Mouse (Mus musculus): ENCODE measurements around the gene Polr2h. TPM values are rescaled to one million over a fixed set of nuclear protein-coding genes. Genes with fewer than 3 reads are reported as not detected.
A peak's percentile ranks its signal among the peaks of the same experiment; 100 is the strongest.

Gene Polr2h
- polyA plus RNA-seq, 1 experiment: 10.1 TPM

- Histone ChIP-seq H3K27ac (ENCODE audit: insufficient read depth, low read depth, low read length) (no peak overlapping the region), H3K4me1 (ENCODE audit: control insufficient read depth, insufficient read depth, low read length) (no peaks in the 10 kb centered on the region), H3K4me3 (ENCODE audit: insufficient read depth, low read length) (no peak overlapping the region)
- TF ChIP-seq POLR2A (IDR thresholded peaks at IDR 0.05; ENCODE audit: borderline replicate concordance, low read depth, low read length) (no peak), CTCF (IDR thresholded peaks at IDR 0.05; ENCODE audit: low read depth, low read length) (no peak)
These were observed 14.2 kb downstream of the Polr2h start for GRCm38 (mm10) chr16:20731688-20732087.

GRCm38 (mm10) chr16:20732251-20732924 is 14.9 kb downstream of the Polr2h start:
- no peak overlapping the region for H3K27ac ChIP-seq (ENCODE audit: insufficient read depth, low read depth, low read length)
- no peaks in the 10 kb centered on the region for H3K4me1 ChIP-seq (ENCODE audit: control insufficient read depth, insufficient read depth, low read length)
- no peak overlapping the region for H3K4me3 ChIP-seq (ENCODE audit: insufficient read depth, low read length)
- no peak for TF ChIP-seq CTCF (IDR thresholded peaks at IDR 0.05; ENCODE audit: low read depth, low read length)
- TF ChIP-seq POLR2A (IDR thresholded peaks at IDR 0.05; ENCODE audit: borderline replicate concordance, low read depth, low read length): no peak

DNA sequence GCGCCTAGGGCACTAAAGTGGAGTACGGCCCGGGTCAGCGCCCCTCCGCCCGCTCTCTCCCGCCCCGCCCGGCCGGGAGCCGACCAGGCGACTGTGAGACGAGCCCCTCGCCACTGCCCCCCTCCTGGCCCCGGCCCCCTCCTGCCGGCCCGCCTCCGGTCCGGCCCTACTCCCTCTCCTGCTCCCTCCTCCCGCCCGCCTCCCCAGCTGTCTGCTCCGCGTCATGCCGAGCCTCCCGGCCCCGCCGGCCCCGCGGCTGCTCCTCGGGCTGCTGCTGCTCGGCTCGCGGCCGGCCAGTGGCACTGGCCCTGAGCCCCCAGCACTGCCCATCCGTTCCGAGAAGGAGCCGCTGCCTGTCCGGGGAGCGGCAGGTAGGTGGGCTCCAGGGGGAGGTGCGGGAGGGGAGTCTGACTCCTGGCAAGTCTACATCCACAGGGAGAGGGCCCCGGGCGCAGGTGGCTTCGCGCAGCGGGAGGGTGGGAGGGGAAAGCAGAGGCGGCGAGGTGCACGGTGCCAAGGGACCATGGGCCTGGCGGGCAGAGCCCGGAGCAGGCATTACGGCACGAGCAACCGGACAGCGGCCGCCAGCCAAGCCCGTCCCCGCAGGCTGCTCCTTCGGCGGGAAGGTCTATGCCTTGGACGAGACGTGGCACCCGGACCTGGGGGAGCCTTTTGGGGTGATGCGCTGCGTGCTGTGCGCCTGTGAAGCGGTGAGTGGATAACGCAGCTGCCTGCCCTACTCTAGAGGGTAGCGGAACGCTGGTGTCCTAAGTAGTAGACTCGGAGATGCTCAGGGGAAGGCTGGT is 15.7 kb downstream of the Polr2h start, which contains the start of gene Chrd:
TSS of gene Chrd (plus strand) at position 203 of the 806 bp plus-strand sequence.
- Histone ChIP-seq H3K27ac (ENCODE audit: insufficient read depth, low read depth, low read length) (no peak within 1 kb of the TSS), H3K4me1 (ENCODE audit: control insufficient read depth, insufficient read depth, low read length) (no peaks in the 10 kb centered on the region), H3K4me3 (ENCODE audit: insufficient read depth, low read length) (peak within 1 kb of the TSS; percentile 40)
- TF ChIP-seq CTCF (IDR thresholded peaks at IDR 0.05; ENCODE audit: low read depth, low read length) (no peak), POLR2A (IDR thresholded peaks at IDR 0.05; ENCODE audit: borderline replicate concordance, low read depth, low read length) (no peak)

GRCm38 (mm10) chr16:20733731-20734730 is 16.6 kb downstream of the Polr2h start, which contains the start of gene Thpo:
Gene Thpo, minus strand, starts transcription at chr16:20734511.
- TF ChIP-seq POLR2A (IDR thresholded peaks at IDR 0.05; ENCODE audit: borderline replicate concordance, low read depth, low read length) (no peak), CTCF (IDR thresholded peaks at IDR 0.05; ENCODE audit: low read depth, low read length) (no peak)
- H3K4me3 ChIP-seq (ENCODE audit: insufficient read depth, low read length): peak within 1 kb of the TSS; percentile 40
- no peak within 1 kb of the TSS for H3K27ac ChIP-seq (ENCODE audit: insufficient read depth, low read depth, low read length)
- no peaks in the 10 kb centered on the region for H3K4me1 ChIP-seq (ENCODE audit: control insufficient read depth, insufficient read depth, low read length)

DNA sequence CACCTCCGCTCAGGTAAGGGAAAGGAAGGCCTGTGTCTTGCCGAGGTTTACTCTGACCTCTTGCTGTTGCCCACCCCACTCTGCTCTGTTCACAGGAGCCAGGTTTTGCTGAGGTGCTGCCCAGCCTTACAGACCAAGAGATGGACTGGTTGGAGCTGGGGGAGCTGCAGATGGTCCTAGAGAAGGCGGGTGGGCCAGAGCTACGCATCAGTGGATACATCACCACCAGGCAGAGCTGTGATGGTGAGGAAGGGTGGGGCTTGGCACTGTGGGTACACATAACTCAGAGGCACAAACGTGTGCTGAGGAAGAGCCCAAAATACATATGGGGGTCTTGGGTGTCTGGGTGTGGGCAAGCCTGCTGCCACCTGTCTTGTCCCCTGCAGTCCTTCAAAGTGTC is 18.2 kb downstream of the Polr2h start:
- TF ChIP-seq CTCF (IDR thresholded peaks at IDR 0.05; ENCODE audit: low read depth, low read length) (no peak), POLR2A (IDR thresholded peaks at IDR 0.05; ENCODE audit: borderline replicate concordance, low read depth, low read length) (no peak)
- Histone ChIP-seq H3K4me3 (ENCODE audit: insufficient read depth, low read length) (no peak overlapping the region), H3K4me1 (ENCODE audit: control insufficient read depth, insufficient read depth, low read length) (no peaks in the 10 kb centered on the region), H3K27ac (ENCODE audit: insufficient read depth, low read depth, low read length) (no peak overlapping the region)

GRCm38 (mm10) chr16:20736168-20736567 is 18.7 kb downstream of the Polr2h start:
- TF ChIP-seq CTCF (IDR thresholded peaks at IDR 0.05; ENCODE audit: low read depth, low read length) (no peak), POLR2A (IDR thresholded peaks at IDR 0.05; ENCODE audit: borderline replicate concordance, low read depth, low read length) (no peak)
- Histone ChIP-seq H3K27ac (ENCODE audit: insufficient read depth, low read depth, low read length) (no peak overlapping the region), H3K4me1 (ENCODE audit: control insufficient read depth, insufficient read depth, low read length) (no peaks in the 10 kb centered on the region)

GRCm38 (mm10) chr16:20736823-20737222 is 19.4 kb downstream of the Polr2h start:
- H3K4me3 ChIP-seq (ENCODE audit: insufficient read depth, low read length): no peak overlapping the region
- H3K27ac ChIP-seq (ENCODE audit: insufficient read depth, low read depth, low read length): no peak overlapping the region
- TF ChIP-seq CTCF (IDR thresholded peaks at IDR 0.05; ENCODE audit: low read depth, low read length) (no peak), POLR2A (IDR thresholded peaks at IDR 0.05; ENCODE audit: borderline replicate concordance, low read depth, low read length) (no peak)
- no peaks in the 10 kb centered on the region for H3K4me1 ChIP-seq (ENCODE audit: control insufficient read depth, insufficient read depth, low read length)

More at GRCm38 (mm10) chr16:20736168-20736567, 18.7 kb downstream of the Polr2h start:
- no peak overlapping the region for H3K4me3 ChIP-seq (ENCODE audit: insufficient read depth, low read length)

DNA sequence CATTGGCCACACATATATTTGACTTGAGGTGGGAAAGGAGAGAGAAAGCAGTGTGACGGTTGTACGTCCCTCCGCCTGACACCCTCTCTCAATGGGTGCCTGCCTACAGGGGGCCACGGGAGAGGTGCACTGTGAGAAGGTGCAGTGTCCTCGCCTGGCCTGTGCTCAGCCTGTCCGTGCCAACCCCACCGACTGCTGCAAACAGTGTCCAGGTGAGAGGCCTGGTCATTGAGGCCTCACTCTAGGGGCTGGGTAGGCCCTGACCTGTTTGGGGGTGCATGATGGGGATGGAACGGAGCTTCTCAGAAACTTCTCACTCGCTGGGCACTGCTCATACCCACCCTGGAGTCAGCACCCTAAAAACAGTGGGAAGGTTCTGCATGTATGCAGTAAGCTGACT is 22.4 kb downstream of the Polr2h start:
- Histone ChIP-seq H3K4me3 (ENCODE audit: insufficient read depth, low read length) (no peak overlapping the region), H3K27ac (ENCODE audit: insufficient read depth, low read depth, low read length) (no peak overlapping the region), H3K4me1 (ENCODE audit: control insufficient read depth, insufficient read depth, low read length) (no peaks in the 10 kb centered on the region)
- no peak for TF ChIP-seq CTCF (IDR thresholded peaks at IDR 0.05; ENCODE audit: low read depth, low read length)
- no peak for TF ChIP-seq POLR2A (IDR thresholded peaks at IDR 0.05; ENCODE audit: borderline replicate concordance, low read depth, low read length)

DNA sequence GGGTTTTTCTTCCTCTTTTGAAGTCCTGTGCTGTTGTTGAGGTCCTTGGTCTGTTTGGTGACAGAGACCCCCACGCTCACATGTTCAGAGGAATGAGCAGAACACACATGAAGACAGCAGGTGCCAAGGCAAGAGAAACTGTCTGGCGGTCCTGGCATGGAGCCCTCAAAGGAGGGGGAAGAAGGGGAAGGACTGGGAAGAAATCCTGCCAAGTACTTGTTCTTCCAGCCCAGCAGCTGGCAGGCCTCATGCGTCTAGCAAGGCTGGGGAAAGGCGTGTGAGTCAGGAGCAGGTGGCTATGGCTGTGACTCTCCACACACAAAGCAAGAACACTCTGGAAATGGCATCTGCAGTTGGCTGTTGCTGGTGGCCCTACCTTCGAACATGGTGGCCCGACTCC is 29.2 kb downstream of the Polr2h start:
- Histone ChIP-seq H3K4me3 (ENCODE audit: insufficient read depth, low read length) (no peak overlapping the region), H3K27ac (ENCODE audit: insufficient read depth, low read depth, low read length) (no peak overlapping the region), H3K4me1 (ENCODE audit: control insufficient read depth, insufficient read depth, low read length) (no peaks in the 10 kb centered on the region)
- TF ChIP-seq CTCF (IDR thresholded peaks at IDR 0.05; ENCODE audit: low read depth, low read length): no peak
- no peak for TF ChIP-seq POLR2A (IDR thresholded peaks at IDR 0.05; ENCODE audit: borderline replicate concordance, low read depth, low read length)
